Mouse (Mus musculus): ENCODE data around the gene Pnldc1.

Pnldc1 gene

GRCm38 (mm10) chr17:12857395-12857794, 52.6 kb downstream of the Pnldc1 start:
- DNase-seq (ENCODE audit: low read depth, low spot score) = no peak

- no peak for DNase-seq (ENCODE audit: low read depth, low spot score)
These were observed 55.6 kb downstream of the Pnldc1 start for GRCm38 (mm10) chr17:12854386-12854785.

- DNase-seq (ENCODE audit: low read depth, low spot score) = no peak
These were observed 56.2 kb downstream of the Pnldc1 start for GRCm38 (mm10) chr17:12853821-12854220.

GRCm38 (mm10) chr17:12851689-12852088, 58.3 kb downstream of the Pnldc1 start:
- DNase-seq (ENCODE audit: low read depth, low spot score) = no peak

GRCm38 (mm10) chr17:12849778-12850382, 60.1 kb downstream of the Pnldc1 start:
- DNase-seq (ENCODE audit: low read depth, low spot score) = no peak

- DNase-seq (ENCODE audit: low read depth, low spot score) = no peak
These were observed 62.3 kb downstream of the Pnldc1 start for GRCm38 (mm10) chr17:12847736-12848135.

GRCm38 (mm10) chr17:12846474-12846873, 63.6 kb downstream of the Pnldc1 start:
- DNase-seq (ENCODE audit: low read depth, low spot score) = no peak

GRCm38 (mm10) chr17:12845862-12846261, 64.2 kb downstream of the Pnldc1 start:
- no peak for DNase-seq (ENCODE audit: low read depth, low spot score)

- no peak for DNase-seq (ENCODE audit: low read depth, low spot score)
These were observed 65.5 kb downstream of the Pnldc1 start for GRCm38 (mm10) chr17:12844540-12844939.

GRCm38 (mm10) chr17:12843826-12844225, 66.2 kb downstream of the Pnldc1 start:
- no peak for DNase-seq (ENCODE audit: low read depth, low spot score)

GRCm38 (mm10) chr17:12839475-12840267, 70.4 kb downstream of the Pnldc1 start:
- DNase-seq (ENCODE audit: low read depth, low spot score) = no peak
